Mouse (Mus musculus) limb, embryonic 15.5 days (tissue): ENCODE results near the gene Nfat5. TPM values are rescaled to one million over a fixed set of nuclear protein-coding genes. Genes with fewer than 3 reads are reported as not detected.

Experiments used
- polyA plus RNA-seq: library from polyadenylated mRNA; unstranded; fragments of >200 nt; fragmentation: Nextera tagmentation; extraction: Ambion mirVana; gene quantifications from 2 replicates; pipeline ENCODE4 v1.2.1, GENCODE M21; 2015

Gene Nfat5
- polyA plus RNA-seq, 1 experiment from 2014 or later = 22.0 TPM

Other genes starting within 250 kb of the Nfat5 start
- 43.8 and 47.2 TPM in 2 replicates for gene Pdf, start 244.9 kb upstream of the Nfat5 start, polyA plus RNA-seq
- gene Cog8, start 236.8 kb upstream of the Nfat5 start, polyA plus RNA-seq = 37.1 and 39.9 TPM in 2 replicates
- 82.9 TPM in 2 replicates for gene Nip7, start 236.6 kb upstream of the Nfat5 start, polyA plus RNA-seq
- gene Tmed6, start 227.8 kb upstream of the Nfat5 start, polyA plus RNA-seq = not detected in 2 replicates
- 16.5 and 18.2 TPM in 2 replicates for gene Terf2, start 196.9 kb upstream of the Nfat5 start, polyA plus RNA-seq
- gene Cyb5b, start 142.8 kb upstream of the Nfat5 start, polyA plus RNA-seq = 74.5 and 76.8 TPM in 2 replicates
- 14.6 and 16.5 TPM in 2 replicates for gene Nqo1, start 109.7 kb downstream of the Nfat5 start, polyA plus RNA-seq
- 78.5 and 84.8 TPM in 2 replicates for gene Nob1, start 131.6 kb downstream of the Nfat5 start, polyA plus RNA-seq
- gene Wwp2, start 142.9 kb downstream of the Nfat5 start, polyA plus RNA-seq = 114 and 119 TPM in 2 replicates